Mouse (Mus musculus) macrophage (primary cell): Measurements from ENCODE around the gene Cemip2. TPM values are rescaled to one million over a fixed set of nuclear protein-coding genes. Genes with fewer than 3 reads are reported as not detected.

ENCODE experiments used
- H3K27ac ChIP-seq: fragments of 350-480 bp; formaldehyde crosslinking; 2 replicates; pipeline ENCODE4 v1.9.0; 2021
- H3K36me3 ChIP-seq: fragments of 350-480 bp; formaldehyde crosslinking; 2 replicates; pipeline ENCODE4 v1.9.0; 2021; ENCODE audit errors: inconsistent target
- H3K4me3 ChIP-seq: fragments of 350-480 bp; formaldehyde crosslinking; 2 replicates; pipeline ENCODE4 v1.9.0; 2021; ENCODE audit errors: inconsistent target
- H3K79me2 ChIP-seq: fragments of 350-480 bp; formaldehyde crosslinking; 2 replicates; pipeline ENCODE4 v1.9.0; 2021; ENCODE audit errors: inconsistent target
- WGBS: methylation state at CpG from one replicate; pipeline ENCODE4 v1.1.7; 2026; ENCODE audit warnings: inconsistent platforms; ENCODE audit not compliant: missing documents; 5-methylcytosine and 5-hydroxymethylcytosine counted together
- polyA plus RNA-seq: library from polyadenylated mRNA; stranded (reverse); fragments of 250-400 nt; gene quantifications from 3 replicates; pipeline ENCODE4 v1.2.4, GENCODE M21; 2018; ENCODE audit warnings: inconsistent platforms

The Cemip2 gene
- polyA plus RNA-seq, 1 experiment from 2014 or later = 6.8 TPM

- H3K27ac ChIP-seq = no peak overlapping the region
- WGBS = 92% methylated on average over 3 of the region's 3 CpGs
- no peaks in the 10 kb centered on the region for H3K36me3 ChIP-seq
Observed at GRCm38 (mm10) chr19:21764738-21765137, 13.4 kb upstream of the Cemip2 start.

GRCm38 (mm10) chr19:21767500-21768045 lies 10.6 kb upstream of the Cemip2 start:
- no peaks in the 10 kb centered on the region for H3K79me2 ChIP-seq
- no peaks in the 10 kb centered on the region for H3K36me3 ChIP-seq
- WGBS = 79% methylated on average over 6 of the region's 9 CpGs
- H3K27ac ChIP-seq = no peak overlapping the region
- no peak overlapping the region for H3K4me3 ChIP-seq

More at GRCm38 (mm10) chr19:21764738-21765137, 13.4 kb upstream of the Cemip2 start:
- no peak overlapping the region for H3K4me3 ChIP-seq
- no peaks in the 10 kb centered on the region for H3K79me2 ChIP-seq

DNA sequence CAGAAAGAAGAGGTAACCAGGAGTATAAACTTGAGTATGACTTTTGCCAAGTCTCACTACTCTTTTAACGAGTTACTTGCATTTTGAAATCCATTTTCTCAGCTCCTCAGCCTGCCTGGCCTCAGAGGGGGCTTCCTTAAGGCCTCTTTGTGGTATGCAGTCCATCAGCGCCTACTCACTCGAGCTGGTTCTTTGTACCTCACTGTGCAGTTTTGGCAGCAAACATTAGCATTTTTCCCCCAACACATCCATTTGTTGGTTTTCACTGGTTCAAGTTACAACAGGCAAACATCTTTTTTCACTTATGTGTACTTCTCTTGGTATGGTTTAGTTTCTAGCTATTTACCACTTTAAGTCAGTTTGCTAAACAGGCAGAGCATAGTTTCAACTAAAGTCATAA lies 8.3 kb upstream of the Cemip2 start:
- H3K4me3 ChIP-seq = no peak overlapping the region
- 78% methylated on average over 3 of the region's 3 CpGs for WGBS
- no peaks in the 10 kb centered on the region for H3K79me2 ChIP-seq
- no peak overlapping the region for H3K27ac ChIP-seq
- H3K36me3 ChIP-seq = no peaks in the 10 kb centered on the region

- H3K36me3 ChIP-seq = no peaks in the 10 kb centered on the region
- no peak overlapping the region for H3K27ac ChIP-seq
- no peaks in the 10 kb centered on the region for H3K79me2 ChIP-seq
- 94% methylated on average over 1 of the region's 1 CpGs for WGBS
- no peak overlapping the region for H3K4me3 ChIP-seq
Observed at GRCm38 (mm10) chr19:21771586-21771985, 6.6 kb upstream of the Cemip2 start.

DNA sequence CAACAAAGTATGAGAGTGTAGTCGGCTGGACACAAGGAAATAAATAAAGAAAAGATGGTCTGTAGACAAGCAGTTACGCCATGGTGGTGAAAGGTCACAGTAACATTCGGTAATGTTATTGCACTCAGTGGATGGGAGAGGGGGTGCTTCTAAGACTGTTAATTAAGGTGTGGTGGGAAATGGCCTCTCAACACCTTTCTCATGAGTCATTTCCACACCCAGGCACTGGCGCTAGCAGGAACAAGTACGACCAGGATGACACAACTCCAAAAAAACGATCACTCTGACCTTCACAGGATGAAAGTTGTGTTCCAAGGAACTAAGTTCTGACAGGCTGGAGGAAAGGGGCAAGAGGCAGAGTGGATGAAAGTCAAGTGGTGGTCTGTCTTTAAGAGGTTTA lies 4.5 kb upstream of the Cemip2 start:
- Histone ChIP-seq H3K79me2 (no peaks in the 10 kb centered on the region; the same call in 1 of the 2 replicates), H3K27ac (no peak overlapping the region), H3K4me3 (no peak overlapping the region), H3K36me3 (no peaks in the 10 kb centered on the region)
- WGBS = 40% methylated on average over 6 of the region's 6 CpGs

- Histone ChIP-seq H3K79me2 (peaks cover 20% of the 10 kb centered on the region), H3K27ac (no peak overlapping the region), H3K4me3 (no peak overlapping the region), H3K36me3 (no peaks in the 10 kb centered on the region)
- WGBS = 97% methylated on average over 4 of the region's 4 CpGs
Observed at GRCm38 (mm10) chr19:21775629-21776028, 2.5 kb upstream of the Cemip2 start.

GRCm38 (mm10) chr19:21776671-21777070 lies 1.5 kb upstream of the Cemip2 start:
- peak overlapping the region; percentile 58 for H3K27ac ChIP-seq
- no peak overlapping the region for H3K4me3 ChIP-seq
- peaks cover 30% of the 10 kb centered on the region for H3K79me2 ChIP-seq
- H3K36me3 ChIP-seq = no peaks in the 10 kb centered on the region
- WGBS = 71% methylated on average over 3 of the region's 3 CpGs

DNA sequence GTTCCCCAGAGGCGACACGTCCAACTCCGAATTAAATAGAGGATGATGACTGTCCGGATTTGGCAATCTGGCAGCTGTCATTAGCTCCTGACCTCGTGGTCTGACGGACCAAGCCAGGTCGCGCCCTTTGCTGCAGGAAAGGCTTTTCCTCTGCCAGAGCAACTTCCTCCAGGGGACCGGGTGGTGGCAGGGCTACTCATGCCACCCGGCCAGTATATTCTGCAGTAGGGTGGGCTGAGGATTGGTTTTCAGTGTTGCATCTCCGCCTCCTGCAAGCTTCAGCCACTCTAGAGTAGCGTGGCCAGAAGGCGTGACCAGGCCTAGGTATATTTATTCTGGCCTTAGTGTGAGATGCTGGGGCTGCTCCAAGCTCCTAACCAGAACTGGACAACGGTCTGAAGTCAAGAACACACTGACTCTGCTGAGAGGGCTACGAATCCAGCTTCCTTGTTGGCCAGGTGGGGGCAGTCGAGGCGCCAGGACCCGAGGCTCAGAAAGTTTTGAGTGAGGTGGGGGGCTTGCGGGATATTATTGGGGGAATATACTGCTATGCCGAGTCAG lies 891 bp upstream of the Cemip2 start:
- 5% methylated on average over 20 of the region's 20 CpGs for WGBS
- H3K4me3 ChIP-seq = peak overlapping the region; percentile 29; the same call in 1 of the 2 replicates
- peaks cover 33% of the 10 kb centered on the region for H3K79me2 ChIP-seq
- H3K36me3 ChIP-seq = no peaks in the 10 kb centered on the region
- H3K27ac ChIP-seq = peak overlapping the region; percentile 58

DNA sequence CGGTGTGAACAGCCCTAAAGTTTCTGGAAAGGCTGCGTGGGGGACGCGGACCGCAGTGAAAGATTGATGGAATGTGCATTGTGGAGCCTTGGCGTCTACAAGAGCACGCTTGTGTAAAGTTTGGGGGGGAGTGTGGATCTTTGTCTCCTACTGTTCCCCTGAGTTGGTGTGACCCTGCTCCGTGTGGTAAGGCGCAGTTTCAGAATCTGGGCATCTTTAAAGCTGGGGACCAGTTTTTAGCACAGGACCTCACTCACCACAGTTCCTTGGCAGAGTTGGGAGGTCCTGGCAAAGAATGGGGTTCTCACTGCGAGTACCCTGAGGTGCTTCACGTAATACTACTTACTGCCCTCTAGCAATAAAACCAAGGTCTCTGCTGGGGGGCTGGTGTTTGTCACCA lies 964 bp downstream of the Cemip2 start:
- H3K27ac ChIP-seq = no peak overlapping the region
- no peaks in the 10 kb centered on the region for H3K36me3 ChIP-seq
- peak overlapping the region; percentile 65 for H3K4me3 ChIP-seq
- 3% methylated on average over 11 of the region's 11 CpGs for WGBS
- H3K79me2 ChIP-seq = peaks cover 50% of the 10 kb centered on the region

DNA sequence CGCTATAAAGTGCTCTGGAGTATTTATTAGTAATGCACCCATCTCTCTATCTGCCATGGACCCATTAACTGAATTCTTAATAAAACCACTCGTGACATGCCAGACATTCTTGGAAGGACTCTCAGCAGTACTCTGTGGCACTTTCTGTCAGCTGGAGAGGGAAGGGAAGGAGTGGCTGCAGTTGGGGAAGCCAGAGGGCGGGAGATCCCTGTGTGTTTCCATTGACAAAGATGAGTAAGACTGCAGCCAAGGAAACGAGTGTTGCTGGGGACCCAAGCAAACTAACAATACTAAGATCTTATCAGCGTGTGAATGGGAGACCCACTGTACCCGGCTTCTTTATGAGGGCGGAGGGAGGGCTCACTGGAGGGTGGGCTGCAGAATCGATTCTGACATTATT lies 2.5 kb downstream of the Cemip2 start:
- Histone ChIP-seq H3K27ac (no peak overlapping the region), H3K36me3 (no peaks in the 10 kb centered on the region), H3K79me2 (peaks cover 62% of the 10 kb centered on the region), H3K4me3 (no peak overlapping the region)
- 93% methylated on average over 8 of the region's 8 CpGs for WGBS

GRCm38 (mm10) chr19:21781066-21781786 lies 3.1 kb downstream of the Cemip2 start:
- peaks cover 68% of the 10 kb centered on the region for H3K79me2 ChIP-seq
- no peaks in the 10 kb centered on the region for H3K36me3 ChIP-seq
- no peak overlapping the region for H3K27ac ChIP-seq
- H3K4me3 ChIP-seq = no peak overlapping the region
- 99% methylated on average over 7 of the region's 7 CpGs for WGBS

- Histone ChIP-seq H3K4me3 (no peak overlapping the region), H3K79me2 (peaks cover 75% of the 10 kb centered on the region), H3K27ac (no peak overlapping the region), H3K36me3 (no peaks in the 10 kb centered on the region)
- WGBS = 94% methylated on average over 12 of the region's 12 CpGs
Observed at GRCm38 (mm10) chr19:21781787-21782432, 3.8 kb downstream of the Cemip2 start.

DNA sequence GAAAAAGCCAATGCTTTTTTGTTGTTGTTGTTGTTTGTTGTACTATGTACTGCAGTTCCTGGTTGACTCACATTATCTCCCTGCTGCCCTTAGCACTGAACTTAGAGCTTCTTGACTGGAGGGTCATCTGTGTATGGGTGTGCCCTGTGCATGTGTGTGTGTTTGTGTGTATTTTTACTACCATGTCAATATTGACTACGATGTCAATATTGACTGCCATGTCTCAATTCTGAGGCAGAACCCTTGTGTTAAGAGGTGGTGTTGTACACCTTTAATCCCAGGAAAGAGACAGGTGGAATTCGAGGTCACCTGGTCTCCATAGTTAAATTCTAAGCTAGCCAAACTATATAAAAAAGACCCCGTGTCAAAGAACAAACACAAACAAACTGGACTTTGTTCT lies 5.6 kb downstream of the Cemip2 start:
- 93% methylated on average over 3 of the region's 3 CpGs for WGBS
- no peaks in the 10 kb centered on the region for H3K36me3 ChIP-seq
- H3K27ac ChIP-seq = no peak overlapping the region
- H3K79me2 ChIP-seq = peaks cover 92% of the 10 kb centered on the region
- no peak overlapping the region for H3K4me3 ChIP-seq

- no peak overlapping the region for H3K27ac ChIP-seq
- no peak overlapping the region for H3K4me3 ChIP-seq
- H3K79me2 ChIP-seq = peaks cover 92% of the 10 kb centered on the region
- 55% methylated on average over 8 of the region's 8 CpGs for WGBS
- H3K36me3 ChIP-seq = no peaks in the 10 kb centered on the region
Observed at GRCm38 (mm10) chr19:21784331-21785131, 6.4 kb downstream of the Cemip2 start.
